Mouse (Mus musculus) bone marrow macrophage, adult 2 months (primary cell): Measurements from ENCODE around the gene Arpc1b. TPM values are rescaled to one million over a fixed set of nuclear protein-coding genes. Genes with fewer than 3 reads are reported as not detected.
"Not testable (repeated sequence)": the region's sequence is repeated elsewhere in the genome, so short reads cannot be mapped to it uniquely, and the experiment has no call there.

Experiments
- H3K27ac ChIP-seq: 2 replicates; pipeline ENCODE4 v1.5.1; 2012; ENCODE audit warnings: low read depth, low read length; ENCODE audit not compliant: insufficient read depth
- H3K4me1 ChIP-seq: 2 replicates; pipeline ENCODE4 v1.6.1; 2012; ENCODE audit warnings: low read length; ENCODE audit not compliant: control insufficient read depth, insufficient read depth
- H3K4me3 ChIP-seq: 2 replicates; pipeline ENCODE4 v1.5.1; 2012; ENCODE audit warnings: mild to moderate bottlenecking, low read length, moderate library complexity; ENCODE audit not compliant: insufficient read depth
- CTCF ChIP-seq: IDR thresholded peaks from 2 replicates; pipeline ENCODE4 v1.5.1; 2012; ENCODE audit warnings: low read depth, mild to moderate bottlenecking, low read length, moderate library complexity
- POLR2A ChIP-seq: IDR thresholded peaks from 2 replicates; pipeline ENCODE4 v1.6.1; 2012; ENCODE audit warnings: mild to moderate bottlenecking, low read depth, low read length, borderline replicate concordance
- polyA plus RNA-seq: library from polyadenylated mRNA; stranded (reverse); fragments of >200 nt; gene quantifications from 2 replicates; pipeline ENCODE4 v1.2.4, GENCODE M21; 2012; ENCODE audit not compliant: missing spikeins, insufficient read depth, insufficient read length

Gene Arpc1b
- polyA plus RNA-seq, 1 experiment: 891 TPM

DNA sequence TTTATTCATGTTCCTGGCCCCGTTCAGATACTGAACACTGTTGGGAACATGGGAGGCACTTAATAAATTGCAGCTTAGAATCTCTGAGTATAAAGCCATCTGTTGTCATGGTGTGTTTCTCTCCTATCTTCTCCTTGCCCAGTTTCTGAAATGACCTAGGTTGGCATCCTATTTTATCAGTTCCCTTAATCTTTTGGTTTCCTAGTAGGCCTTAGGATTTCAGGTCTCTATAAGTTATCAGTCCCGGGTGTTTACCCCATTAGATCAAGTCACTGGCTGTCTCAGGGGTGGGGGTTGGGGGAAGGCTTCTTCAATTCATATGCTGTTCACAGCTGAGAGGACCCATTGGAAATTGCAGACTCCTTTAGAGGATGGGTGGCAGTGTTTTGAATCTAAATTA is 29.2 kb upstream of the Arpc1b start:
- Histone ChIP-seq H3K4me1 (peaks cover 10% of the 10 kb centered on the region), H3K27ac (no peak overlapping the region), H3K4me3 (peak overlapping the region; percentile 87)
- TF ChIP-seq CTCF (no peak), POLR2A (no peak)

GRCm38 (mm10) chr5:145088186-145088585 is 25.8 kb upstream of the Arpc1b start:
- Histone ChIP-seq H3K4me3 (no peak overlapping the region), H3K4me1 (peaks cover 13% of the 10 kb centered on the region), H3K27ac (no peak overlapping the region)
- no peak for TF ChIP-seq CTCF

GRCm38 (mm10) chr5:145089878-145090277 is 24.1 kb upstream of the Arpc1b start:
- no peak overlapping the region for H3K27ac ChIP-seq
- TF ChIP-seq CTCF (no peak), POLR2A (no peak)
- H3K4me3 ChIP-seq: no peak overlapping the region
- peaks cover 13% of the 10 kb centered on the region for H3K4me1 ChIP-seq

- TF ChIP-seq POLR2A (no peak), CTCF (no peak)
- H3K27ac ChIP-seq: no peak overlapping the region
- no peak overlapping the region for H3K4me3 ChIP-seq
- H3K4me1 ChIP-seq: 0 out of 2 replicates have a peak, but pooled peaks cover 5% of the 10 kb centered on the region
These were observed 17.8 kb upstream of the Arpc1b start for GRCm38 (mm10) chr5:145096195-145096594.

DNA sequence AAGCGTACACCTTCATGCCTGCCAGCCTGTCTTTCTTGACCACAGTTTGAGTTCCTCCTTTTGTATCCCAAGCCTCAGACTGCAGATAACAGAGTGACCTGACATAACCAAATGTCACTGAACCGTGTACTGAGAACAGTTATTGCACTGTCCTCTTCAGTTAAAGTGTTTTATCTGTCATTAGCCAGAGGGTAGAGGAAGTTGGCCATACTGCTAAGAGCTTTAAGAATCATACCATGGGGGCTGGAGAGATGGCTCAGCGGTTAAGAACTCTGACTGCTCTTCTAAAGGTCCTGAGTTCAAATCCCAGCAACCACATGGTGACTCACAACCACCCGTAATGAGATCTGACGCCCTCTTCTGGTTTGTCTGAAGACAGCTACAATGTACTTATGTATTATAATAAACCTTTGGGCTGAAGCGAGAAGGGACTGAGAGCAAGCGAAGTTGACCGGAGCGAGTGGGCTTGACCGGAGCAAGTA is 15.6 kb upstream of the Arpc1b start:
- Histone ChIP-seq H3K4me3 (no peak overlapping the region), H3K4me1 (peaks cover 7% of the 10 kb centered on the region; the same call in 1 of the 2 replicates), H3K27ac (no peak overlapping the region)
- TF ChIP-seq CTCF (no peak), POLR2A (no peak)

- no peak overlapping the region for H3K27ac ChIP-seq
- TF ChIP-seq POLR2A (no peak), CTCF (no peak)
- peaks cover 6% of the 10 kb centered on the region; the same call in 1 of the 2 replicates for H3K4me1 ChIP-seq
- no peak overlapping the region for H3K4me3 ChIP-seq
These were observed 13.1 kb upstream of the Arpc1b start for GRCm38 (mm10) chr5:145100960-145101359.

GRCm38 (mm10) chr5:145101451-145101850 is 12.6 kb upstream of the Arpc1b start:
- not testable (repeated sequence) for H3K4me1 ChIP-seq, H3K4me3 ChIP-seq, H3K27ac ChIP-seq

- Histone ChIP-seq H3K4me1 (peaks cover 4% of the 10 kb centered on the region; the same call in 1 of the 2 replicates), H3K27ac (no peak overlapping the region), H3K4me3 (no peak overlapping the region)
- TF ChIP-seq POLR2A (no peak), CTCF (no peak)
These were observed 11.3 kb upstream of the Arpc1b start for GRCm38 (mm10) chr5:145102706-145103105.

DNA sequence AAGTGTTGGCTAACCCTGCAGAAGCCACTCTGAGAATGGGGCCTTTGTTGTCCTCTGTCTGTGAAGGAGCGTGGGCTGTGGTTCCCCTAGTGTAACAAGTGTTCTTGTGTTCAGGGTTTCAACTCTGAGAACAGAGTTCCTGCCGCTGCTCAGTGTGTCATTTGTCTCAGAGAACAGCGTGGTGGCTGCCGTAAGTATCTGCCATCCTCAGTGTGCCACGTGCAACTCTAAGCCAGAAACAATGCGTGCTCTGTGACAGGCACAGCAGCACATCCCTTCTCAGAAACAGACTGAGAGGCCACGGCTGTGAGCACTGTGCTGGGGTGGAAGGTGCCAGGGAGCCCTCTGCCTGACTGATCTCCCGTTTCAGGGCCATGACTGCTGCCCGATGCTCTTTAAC is 9.7 kb upstream of the Arpc1b start:
- Histone ChIP-seq H3K4me3 (no peak overlapping the region), H3K4me1 (peaks cover 4% of the 10 kb centered on the region; the same call in 1 of the 2 replicates), H3K27ac (no peak overlapping the region)
- TF ChIP-seq POLR2A (no peak), CTCF (no peak)

GRCm38 (mm10) chr5:145105694-145106275 is 8.2 kb upstream of the Arpc1b start:
- H3K27ac ChIP-seq: no peak overlapping the region
- peaks cover 8% of the 10 kb centered on the region; the same call in 1 of the 2 replicates for H3K4me1 ChIP-seq
- H3K4me3 ChIP-seq: no peak overlapping the region
- TF ChIP-seq POLR2A (no peak), CTCF (no peak)

DNA sequence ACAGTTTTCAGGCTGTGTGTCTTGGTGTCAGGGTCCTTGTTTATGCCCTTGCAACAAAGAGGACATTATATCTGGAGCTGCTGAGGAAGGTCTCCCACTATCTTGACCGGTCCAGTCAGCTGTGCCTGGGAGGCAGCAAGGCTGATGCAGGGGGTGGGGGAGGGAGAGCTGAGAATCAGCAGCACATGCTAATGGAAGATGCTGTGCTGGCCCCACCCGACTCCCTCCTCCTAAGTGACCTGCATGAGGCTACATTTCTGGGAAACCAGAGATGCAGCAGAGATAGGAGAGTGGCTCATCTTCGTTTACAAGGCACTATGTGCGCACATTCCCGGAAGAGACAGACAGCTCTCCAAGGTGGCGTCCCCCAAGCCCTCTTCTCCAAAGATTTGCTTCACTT is 3.6 kb upstream of the Arpc1b start:
- TF ChIP-seq CTCF (no peak), POLR2A (no peak)
- peaks cover 15% of the 10 kb centered on the region for H3K4me1 ChIP-seq
- no peak overlapping the region for H3K4me3 ChIP-seq
- H3K27ac ChIP-seq: 0 out of 2 replicates have a peak overlapping the region, but pooled peaks have one; percentile 6
